Mouse (Mus musculus) spleen, adult 2 months (tissue): ENCODE results near the gene Nuak2. TPM values are rescaled to one million over a fixed set of nuclear protein-coding genes. Genes with fewer than 3 reads are reported as not detected.
"Not testable (repeated sequence)": the region's sequence is repeated elsewhere in the genome, so short reads cannot be mapped to it uniquely, and the experiment has no call there.

Source experiments
- DNase-seq, 2 experiments: peaks; one replicate each; pipeline versions ENCODE4 v3.0.0 to v3.0.0-alpha.2; 2012 to 2021; ENCODE audit warnings: low spot score in 2 of 2, low read depth in 1 of 2
- H3K27ac ChIP-seq: fragments of 200-500 bp; 2 replicates; pipeline ENCODE4 v1.5.1; 2012; ENCODE audit warnings: low read length, inconsistent platforms; ENCODE audit not compliant: insufficient read depth
- H3K27me3 ChIP-seq: fragments of 200-500 bp; 2 replicates; pipeline ENCODE4 v1.6.1; 2012; ENCODE audit warnings: mild to moderate bottlenecking, moderate library complexity, low read length, inconsistent platforms; ENCODE audit not compliant: control insufficient read depth, insufficient read depth
- H3K36me3 ChIP-seq: fragments of 200-500 bp; 2 replicates; pipeline ENCODE4 v1.6.1; 2012; ENCODE audit warnings: mild to moderate bottlenecking, low read length, inconsistent platforms; ENCODE audit not compliant: control insufficient read depth, insufficient read depth
- H3K4me1 ChIP-seq: fragments of 200-500 bp; 2 replicates; pipeline ENCODE4 v1.6.1; 2011; ENCODE audit warnings: inconsistent platforms; ENCODE audit not compliant: control insufficient read depth, insufficient read depth, insufficient read length
- H3K4me3 ChIP-seq: fragments of 200-500 bp; 2 replicates; pipeline ENCODE4 v1.5.1; 2011; ENCODE audit warnings: mild to moderate bottlenecking, inconsistent platforms; ENCODE audit not compliant: insufficient read depth, insufficient read length; ENCODE audit errors: extremely low read depth
- CTCF ChIP-seq: fragments of 200-500 bp; IDR thresholded peaks from 2 replicates; pipeline ENCODE4 v1.5.1; 2011; ENCODE audit warnings: mild to moderate bottlenecking, inconsistent platforms; ENCODE audit not compliant: insufficient read depth, insufficient read length, insufficient replicate concordance; ENCODE audit errors: extremely low read depth
- POLR2A ChIP-seq: fragments of 200-500 bp; IDR thresholded peaks from 2 replicates; pipeline ENCODE4 v1.6.1; 2011; ENCODE audit warnings: low read depth, low read length, inconsistent platforms
- WGBS: fragments of 180-500 bp; shearing (Covaris S2); methylation state at CpG from one replicate; pipeline ENCODE4 v1.1.7; 2018; 5-methylcytosine and 5-hydroxymethylcytosine counted together
- polyA plus RNA-seq: library from polyadenylated mRNA; depleted of rRNA; stranded (reverse); fragments of >200 nt; gene quantifications from 2 replicates; pipeline ENCODE4 v1.2.3, GENCODE M21; 2012

Gene Nuak2
- polyA plus RNA-seq, 1 experiment = 17.4 TPM

- H3K27ac ChIP-seq = no peak overlapping the region
- H3K36me3 ChIP-seq = peaks cover 19% of the 10 kb centered on the region
- H3K4me3 ChIP-seq = no peak overlapping the region
- no peak for DNase-seq
- 82% methylated on average over 5 of the region's 5 CpGs for WGBS
- no peaks in the 10 kb centered on the region for H3K27me3 ChIP-seq
- H3K4me1 ChIP-seq = peaks cover 8% of the 10 kb centered on the region; the same call in 1 of the 2 replicates
- no peak for TF ChIP-seq POLR2A
- no peak for TF ChIP-seq CTCF
Measured at GRCm38 (mm10) chr1:132348401-132348800, 32.5 kb downstream of the Nuak2 start.

- H3K36me3 ChIP-seq = peaks cover 19% of the 10 kb centered on the region
- H3K27ac ChIP-seq, H3K27me3 ChIP-seq, DNase-seq, H3K4me1 ChIP-seq, H3K4me3 ChIP-seq: not testable (repeated sequence)
Measured at GRCm38 (mm10) chr1:132349049-132349448, 33.1 kb downstream of the Nuak2 start.

- not testable (repeated sequence) for H3K27me3 ChIP-seq, DNase-seq, H3K4me1 ChIP-seq, H3K4me3 ChIP-seq, H3K27ac ChIP-seq
- WGBS = 95% methylated on average over 3 of the region's 3 CpGs
- peaks cover 19% of the 10 kb centered on the region for H3K36me3 ChIP-seq
Measured at GRCm38 (mm10) chr1:132349601-132350000, 33.7 kb downstream of the Nuak2 start.

- peaks cover 10% of the 10 kb centered on the region; the same call in 1 of the 2 replicates for H3K4me1 ChIP-seq
- peaks cover 12% of the 10 kb centered on the region for H3K36me3 ChIP-seq
- H3K4me3 ChIP-seq = no peak overlapping the region
- H3K27ac ChIP-seq = no peak overlapping the region
- no peaks in the 10 kb centered on the region for H3K27me3 ChIP-seq
- no peak for TF ChIP-seq POLR2A
- no peak for TF ChIP-seq CTCF
- 96% methylated on average over 4 of the region's 4 CpGs for whole genome bisulfite sequencing
- no peak for DNase-seq
Measured at GRCm38 (mm10) chr1:132351058-132351457, 35.1 kb downstream of the Nuak2 start.

DNA sequence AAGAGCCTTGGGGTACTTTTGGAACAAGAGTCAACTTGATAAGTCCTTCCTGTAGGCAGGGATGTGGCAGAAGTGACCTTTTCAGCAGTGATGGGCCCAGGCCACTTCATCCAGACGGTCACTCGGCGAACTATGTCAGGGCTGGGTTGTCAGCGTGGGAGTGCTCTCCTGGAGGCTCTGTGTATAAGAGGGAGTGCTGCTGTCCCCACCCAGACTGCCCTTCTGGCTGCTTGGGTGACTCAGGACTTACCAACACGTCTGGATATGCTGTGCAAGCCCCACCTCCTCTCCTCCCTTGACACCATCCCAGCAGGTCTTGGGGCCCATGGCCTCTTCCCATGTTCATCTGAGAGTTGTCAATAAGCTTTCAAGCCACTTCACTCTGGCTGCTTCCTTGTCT, 37.5 kb downstream of the Nuak2 start:
- TF ChIP-seq CTCF (no peak), POLR2A (no peak)
- no peaks in the 10 kb centered on the region for H3K27me3 ChIP-seq
- H3K36me3 ChIP-seq = peaks cover 8% of the 10 kb centered on the region
- peaks cover 4% of the 10 kb centered on the region; the same call in 1 of the 2 replicates for H3K4me1 ChIP-seq
- H3K4me3 ChIP-seq = no peak overlapping the region
- DNase-seq = no peak
- WGBS = 88% methylated on average over 5 of the region's 5 CpGs
- no peak overlapping the region for H3K27ac ChIP-seq

GRCm38 (mm10) chr1:132354234-132354633, 38.3 kb downstream of the Nuak2 start:
- Histone ChIP-seq H3K27me3 (no peaks in the 10 kb centered on the region), H3K27ac (no peak overlapping the region), H3K4me1 (peaks cover 4% of the 10 kb centered on the region; the same call in 1 of the 2 replicates), H3K4me3 (no peak overlapping the region), H3K36me3 (peaks cover 8% of the 10 kb centered on the region)
- DNase-seq = no peak
- 92% methylated on average over 9 of the region's 9 CpGs for WGBS
- no peak for TF ChIP-seq CTCF
- TF ChIP-seq POLR2A = no peak

DNA sequence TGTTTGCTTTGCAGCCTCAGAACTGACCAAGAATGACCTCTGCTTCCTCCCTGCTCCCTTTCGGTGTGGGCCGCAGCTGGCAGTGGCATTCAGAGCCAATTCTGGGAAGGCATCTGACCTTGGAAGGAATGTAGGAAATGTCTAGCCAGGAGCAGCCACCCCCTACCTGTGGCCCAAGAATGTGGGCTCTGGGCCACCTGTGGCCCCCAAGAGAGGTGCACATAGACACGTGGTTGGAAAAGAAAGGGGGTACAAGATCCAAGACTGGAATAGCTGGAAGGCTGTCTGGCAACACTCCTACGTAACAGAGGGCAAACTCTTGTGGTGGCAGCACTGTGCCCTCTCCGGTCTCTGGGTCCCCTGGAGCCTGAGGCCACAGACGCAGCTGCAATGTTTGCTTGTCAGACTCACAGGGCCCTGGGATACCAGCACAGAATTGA, 39.3 kb downstream of the Nuak2 start:
- 86% methylated on average over 6 of the region's 6 CpGs for WGBS
- no peak overlapping the region for H3K27ac ChIP-seq
- TF ChIP-seq CTCF (no peak), POLR2A (no peak)

GRCm38 (mm10) chr1:132355841-132356242, 39.9 kb downstream of the Nuak2 start:
- Histone ChIP-seq H3K27me3 (no peaks in the 10 kb centered on the region), H3K27ac (no peak overlapping the region), H3K4me1 (peaks cover 4% of the 10 kb centered on the region; the same call in 1 of the 2 replicates), H3K36me3 (peaks cover 6% of the 10 kb centered on the region), H3K4me3 (no peak overlapping the region)
- DNase-seq = peak; percentile 70 to 78
- 0% methylated on average over 3 of the region's 3 CpGs for WGBS
- TF ChIP-seq CTCF = peak; percentile 91; the same call in 1 of the 2 replicates
- no peak for TF ChIP-seq POLR2A

More for the DNA sequence above, 39.3 kb downstream of the Nuak2 start:
- no peak overlapping the region for H3K4me3 ChIP-seq
- peaks cover 4% of the 10 kb centered on the region; the same call in 1 of the 2 replicates for H3K4me1 ChIP-seq
- DNase-seq = no peak
- H3K36me3 ChIP-seq = peaks cover 10% of the 10 kb centered on the region
- H3K27me3 ChIP-seq = no peaks in the 10 kb centered on the region
